Mouse (Mus musculus) layer of hippocampus, adult 11-12 months (tissue): ENCODE results near the gene Tbl3.

Source experiments
- DNase-seq: peaks from one replicate; pipeline ENCODE4 v3.0.0; 2022; ENCODE audit warnings: low spot score

The Tbl3 gene

DNA sequence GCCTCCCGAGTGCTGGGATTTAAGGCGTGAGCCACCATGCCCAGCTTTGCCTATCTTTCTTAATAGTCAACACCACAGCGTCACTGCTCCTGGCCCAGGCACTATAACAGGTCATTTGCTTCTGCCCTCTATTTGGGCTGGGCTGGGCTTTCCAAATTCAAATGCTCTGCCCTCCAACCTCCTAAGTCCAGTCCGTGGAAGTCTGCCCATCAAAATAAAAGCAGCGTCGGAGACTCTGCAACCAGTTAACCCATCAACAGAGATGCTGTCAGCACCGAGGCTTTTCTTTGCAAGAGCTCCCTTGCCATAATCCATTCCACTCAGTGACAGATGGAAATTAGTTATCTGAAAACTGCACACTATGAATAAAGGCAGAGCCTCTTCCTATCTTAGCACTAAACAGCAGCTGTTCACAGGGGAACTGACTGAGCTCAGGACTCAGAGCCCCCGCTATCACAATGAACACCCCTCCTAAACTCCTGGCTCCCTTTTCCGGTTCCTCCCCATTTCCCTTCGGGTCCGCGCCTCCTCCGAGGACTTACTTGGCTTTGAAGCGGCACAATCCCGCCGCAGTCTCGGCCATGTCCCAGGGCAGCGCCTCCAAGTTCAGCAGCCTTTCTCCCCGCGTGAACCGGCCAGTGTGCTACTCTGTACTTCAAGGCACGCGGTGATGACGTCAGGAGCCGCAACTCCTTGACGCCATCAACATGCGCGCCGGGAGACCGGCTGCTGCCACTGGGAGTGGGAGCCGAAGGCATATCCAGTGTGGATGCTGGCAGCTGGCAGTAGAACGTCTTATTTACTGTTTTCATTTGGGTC is at the start of gene Tbl3:
TSS of gene Tbl3 (minus strand) at position 679 of the 819 bp plus-strand sequence.
- peak; percentile 94 for DNase-seq

DNA sequence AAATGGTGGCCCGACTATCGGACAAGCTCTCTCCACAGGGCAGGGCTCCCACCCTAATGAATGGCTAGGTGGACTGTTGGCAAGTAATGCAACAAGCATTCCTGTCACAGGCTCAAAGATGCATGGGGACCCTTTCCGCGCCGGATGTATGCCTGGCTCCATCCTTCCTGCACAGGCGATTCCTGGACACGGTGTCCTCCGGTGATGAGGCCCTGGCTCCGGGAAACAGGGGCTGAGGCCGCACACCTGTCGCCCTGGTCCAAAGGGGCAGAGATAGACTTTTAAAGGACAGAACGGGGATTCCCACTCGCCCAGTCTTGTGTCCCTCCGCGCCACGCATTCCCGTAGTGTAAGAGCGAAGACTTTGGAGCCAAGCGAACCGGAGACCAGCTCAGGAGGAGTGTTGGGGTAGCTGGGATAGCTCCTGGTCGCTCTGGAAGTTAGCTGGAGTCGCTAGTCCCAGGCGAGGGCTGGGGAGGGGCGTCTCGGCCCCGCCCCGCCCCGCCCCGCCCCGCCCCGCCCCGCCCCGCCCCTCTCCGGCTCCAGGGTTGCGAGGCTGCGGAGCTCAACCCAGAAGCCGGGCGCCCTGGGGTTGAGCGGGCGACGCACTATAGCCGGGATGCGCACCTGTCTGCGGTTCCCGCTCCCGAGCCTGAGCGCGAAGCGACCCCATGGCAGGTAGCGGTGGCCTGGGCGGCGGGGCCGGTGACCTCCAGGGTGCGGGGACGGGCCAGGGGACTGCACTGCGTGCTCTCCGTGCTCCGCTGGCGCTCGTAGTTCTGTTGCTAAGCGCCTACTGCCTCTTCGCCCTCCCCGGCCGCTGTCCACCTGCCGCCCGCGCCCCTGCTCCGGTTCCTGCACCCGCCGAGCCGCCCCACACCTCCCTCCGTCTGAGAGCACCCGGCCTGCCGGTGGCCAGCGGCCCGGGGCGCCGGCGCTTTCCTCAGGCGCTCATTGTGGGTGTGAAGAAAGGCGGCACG is 45.2 kb upstream of the Tbl3 start, which contains the start of gene Hs3st6:
TSS of gene Hs3st6 (plus strand) at position 574 of the 980 bp plus-strand sequence.
- DNase-seq: no peak

GRCm38 (mm10) chr17:24751528-24751927 is 44.1 kb upstream of the Tbl3 start:
- DNase-seq: no peak

GRCm38 (mm10) chr17:24746986-24747385 is 39.5 kb upstream of the Tbl3 start:
- no peak for DNase-seq

DNA sequence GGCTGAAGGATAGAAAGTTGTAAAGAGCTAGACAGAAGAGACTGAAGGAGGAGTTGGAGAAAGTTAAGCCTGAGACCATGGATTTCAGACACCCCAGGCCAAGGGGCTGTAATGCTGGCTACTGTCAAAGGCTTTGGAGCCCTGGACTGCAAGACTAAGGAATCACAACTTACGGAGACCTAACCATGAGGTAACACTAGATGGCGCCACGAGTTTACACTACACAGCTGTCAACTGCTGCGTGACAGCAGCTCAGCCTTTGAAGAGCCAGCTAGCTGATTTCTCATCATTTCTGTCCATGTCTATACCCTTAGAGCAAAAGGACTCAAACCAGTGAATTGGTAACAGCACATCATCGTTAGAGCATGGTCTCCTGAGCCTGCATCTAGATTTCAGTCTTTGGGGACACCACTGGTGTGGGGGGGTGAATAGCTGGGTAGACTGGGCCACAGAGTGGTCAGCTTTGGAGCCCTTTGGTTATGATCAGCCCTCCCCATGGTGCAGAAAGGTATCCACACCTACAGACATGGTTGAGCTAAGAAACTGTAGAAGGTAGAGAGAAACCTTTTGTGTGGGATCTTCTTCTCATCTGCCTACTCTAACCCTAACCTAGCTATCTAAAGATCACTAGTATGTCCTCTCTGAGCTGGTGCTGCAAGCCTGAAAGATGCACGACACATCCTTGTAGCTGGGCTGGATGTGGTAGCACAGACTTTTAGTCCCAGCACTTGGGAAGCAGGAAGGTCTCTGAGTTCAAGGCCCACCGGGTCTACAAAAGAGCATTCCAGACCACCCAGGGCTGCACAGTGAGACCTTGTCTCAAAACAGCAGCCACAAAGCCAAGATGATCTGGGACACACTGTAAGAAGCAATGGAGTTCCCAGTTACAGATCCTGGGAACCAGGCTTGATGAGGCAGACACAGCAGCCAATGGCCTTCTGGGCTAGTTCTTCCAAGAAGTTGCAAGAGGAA is 38.4 kb upstream of the Tbl3 start:
- peak; percentile 91 for DNase-seq

DNA sequence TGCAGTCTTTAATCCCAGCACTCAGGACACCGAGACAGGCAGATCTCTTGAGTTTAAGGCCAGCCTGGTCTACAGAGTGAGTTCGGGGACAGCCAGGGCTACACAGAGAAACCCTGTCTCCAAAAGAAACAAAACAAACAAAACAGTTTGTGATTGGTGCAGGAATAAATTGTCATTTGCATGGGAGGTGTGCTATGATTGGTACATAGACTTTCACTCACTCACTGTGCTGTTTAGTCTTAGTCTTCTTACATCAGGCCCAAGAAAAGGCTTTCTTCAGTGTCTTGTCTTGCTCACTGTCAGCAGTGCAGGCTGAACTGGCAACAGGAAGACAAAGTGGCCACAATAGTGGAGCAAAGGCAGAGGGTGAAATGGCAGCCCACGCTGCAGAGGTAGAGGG is 36.9 kb upstream of the Tbl3 start:
- no peak for DNase-seq

DNA sequence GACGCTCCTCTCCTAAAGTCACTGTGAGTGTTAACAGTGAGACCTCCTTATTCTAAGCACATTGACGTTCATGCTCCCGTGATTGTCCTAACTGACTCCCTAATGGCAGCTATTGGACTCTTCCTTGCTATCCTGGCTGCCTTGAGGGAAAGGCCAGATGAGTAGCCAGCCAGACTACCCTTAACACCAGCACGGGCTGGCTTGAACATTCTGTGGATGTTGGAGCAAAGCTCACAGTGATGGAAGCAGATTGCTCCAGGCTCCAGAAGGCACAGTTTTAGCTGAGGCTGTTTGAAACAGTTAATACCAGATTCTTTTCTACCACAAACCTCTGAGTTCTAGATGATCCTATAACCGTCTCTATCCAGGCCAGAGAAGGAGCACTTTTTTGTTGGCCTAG is 36.4 kb upstream of the Tbl3 start:
- no peak for DNase-seq

- DNase-seq: peak; percentile 53
These were observed 34.8 kb upstream of the Tbl3 start for GRCm38 (mm10) chr17:24742307-24742706.

DNA sequence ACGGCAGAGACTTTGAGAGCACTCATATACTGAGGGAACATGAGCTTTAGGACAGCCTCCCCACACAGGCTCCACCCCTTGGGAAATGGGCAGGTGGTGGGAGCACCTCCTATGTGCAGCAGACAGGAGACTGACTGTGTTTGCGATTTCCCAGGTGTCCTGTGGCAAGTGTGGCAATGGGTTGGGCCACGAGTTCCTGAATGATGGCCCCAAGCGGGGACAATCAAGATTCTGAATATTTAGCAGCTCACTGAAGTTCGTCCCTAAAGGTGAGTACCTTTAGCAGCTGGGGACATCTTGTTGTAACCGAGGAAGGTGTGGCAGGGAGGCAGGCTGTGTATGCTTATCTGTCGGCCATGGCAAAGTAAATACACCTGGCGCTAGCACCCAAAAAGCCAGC is 32.5 kb upstream of the Tbl3 start:
- no peak for DNase-seq

GRCm38 (mm10) chr17:24738238-24738637 is 30.8 kb upstream of the Tbl3 start:
- no peak for DNase-seq

GRCm38 (mm10) chr17:24737135-24737810 is 29.8 kb upstream of the Tbl3 start:
- no peak for DNase-seq

DNA sequence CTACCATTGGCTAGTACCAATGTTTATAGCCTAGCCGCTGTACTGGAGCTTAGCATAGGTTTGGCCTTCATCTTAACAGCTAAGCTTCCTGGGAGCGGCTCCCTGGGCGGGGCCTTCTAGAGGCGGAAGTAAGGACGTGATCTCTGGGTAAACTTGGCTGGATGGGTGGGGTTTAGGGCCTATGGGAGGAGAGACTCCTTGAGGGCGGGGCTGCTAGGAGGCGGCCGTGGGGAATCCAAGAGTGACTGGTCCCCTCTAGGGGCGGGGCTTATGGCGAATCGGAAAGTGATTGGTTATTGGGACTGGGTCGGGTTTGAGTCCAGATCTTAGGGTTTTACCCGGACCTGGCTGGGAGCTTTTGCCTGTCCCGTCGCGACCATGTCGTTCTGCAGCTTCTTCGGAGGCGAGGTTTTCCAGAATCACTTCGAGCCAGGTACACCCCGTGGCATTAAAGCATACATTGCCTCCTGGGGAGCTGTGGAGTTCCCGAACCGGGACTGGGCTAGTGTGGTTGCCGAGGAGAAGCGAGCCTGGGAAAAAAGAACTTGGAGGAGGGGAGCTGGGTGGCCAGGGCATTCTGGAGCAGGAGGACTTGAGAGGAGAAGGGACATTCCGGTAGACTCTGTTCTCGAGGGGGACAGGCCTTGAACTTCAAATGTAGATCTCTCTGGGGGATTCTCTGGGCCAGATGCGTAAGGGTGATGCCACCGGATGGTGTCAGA is 29.0 kb upstream of the Tbl3 start, which contains the start of gene Msrb1:
TSS of gene Msrb1 (plus strand) at position 313 of the 722 bp plus-strand sequence.
- DNase-seq: peak; percentile 96

GRCm38 (mm10) chr17:24735446-24735845 is 28.0 kb upstream of the Tbl3 start:
- DNase-seq: no peak

DNA sequence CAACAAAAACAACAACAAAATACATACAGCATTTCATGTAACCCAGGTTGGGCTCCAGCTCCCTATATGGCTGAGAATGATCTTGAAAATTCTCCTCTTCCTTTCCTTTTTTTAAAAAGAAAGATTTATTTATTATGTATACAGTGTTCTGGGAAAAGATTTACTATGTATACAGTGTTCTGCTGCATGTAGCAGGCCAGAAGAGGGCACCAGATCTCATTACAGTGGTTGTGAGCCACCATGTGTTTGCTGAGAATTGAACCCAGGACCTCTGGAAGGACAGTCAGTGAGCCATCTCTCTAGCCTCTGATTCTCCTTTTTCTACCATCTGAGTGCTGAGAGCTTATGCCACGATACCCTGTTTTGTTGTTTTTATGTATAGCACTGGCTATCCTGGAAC is 27.1 kb upstream of the Tbl3 start:
- no peak for DNase-seq

DNA sequence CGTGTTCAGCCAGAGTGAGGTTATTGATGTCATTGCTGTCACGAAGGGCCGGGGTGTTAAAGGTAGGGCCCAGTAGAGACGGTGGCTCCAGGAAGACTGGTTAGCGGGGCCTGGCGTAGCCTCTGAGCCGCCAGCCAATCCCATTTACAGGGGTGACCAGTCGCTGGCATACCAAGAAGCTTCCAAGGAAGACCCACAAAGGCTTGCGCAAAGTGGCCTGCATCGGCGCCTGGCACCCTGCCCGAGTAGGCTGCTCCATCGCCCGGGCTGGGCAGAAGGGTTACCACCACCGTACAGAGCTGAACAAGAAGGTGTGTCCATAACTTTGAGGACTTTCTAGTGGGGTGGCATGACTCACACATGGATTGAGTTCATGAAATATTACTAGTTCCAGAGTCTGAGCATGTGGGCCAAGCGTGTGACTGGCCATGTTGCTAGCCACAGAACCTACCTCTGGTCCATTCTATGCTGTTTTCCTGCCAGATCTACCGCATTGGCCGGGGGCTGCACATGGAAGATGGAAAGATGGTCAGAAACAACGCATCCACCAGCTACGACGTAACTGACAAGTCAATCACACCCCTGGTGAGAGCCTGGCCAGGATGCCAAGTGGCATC is 26.1 kb upstream of the Tbl3 start:
- no peak for DNase-seq

GRCm38 (mm10) chr17:24732233-24732935 is 24.9 kb upstream of the Tbl3 start:
- no peak for DNase-seq

DNA sequence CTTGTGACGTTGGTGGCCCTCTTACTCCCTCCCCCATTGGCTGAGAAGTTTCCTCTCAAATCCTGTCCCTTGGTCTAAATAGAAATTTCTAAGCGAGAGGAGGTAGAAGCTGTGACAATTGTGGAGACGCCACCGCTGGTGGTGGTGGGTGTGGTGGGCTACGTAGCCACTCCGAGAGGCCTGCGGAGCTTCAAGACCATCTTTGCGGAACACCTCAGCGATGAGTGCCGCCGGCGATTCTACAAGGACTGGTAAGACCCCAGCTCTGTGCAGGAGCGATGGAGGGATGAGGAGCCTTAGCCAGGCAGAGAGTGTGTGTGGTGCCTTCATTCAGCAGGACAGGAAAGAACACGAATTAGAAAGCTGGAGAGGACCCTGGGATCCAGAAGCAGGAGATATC is 23.3 kb upstream of the Tbl3 start:
- DNase-seq: no peak

GRCm38 (mm10) chr17:24729067-24729466 is 21.6 kb upstream of the Tbl3 start:
- no peak for DNase-seq

- DNase-seq: no peak
These were observed 20.7 kb upstream of the Tbl3 start for GRCm38 (mm10) chr17:24728184-24728583.
